Mouse (Mus musculus) forebrain, embryonic 12.5 days (tissue): ENCODE measurements around the gene Ssh2. TPM values are rescaled to one million over a fixed set of nuclear protein-coding genes. Genes with fewer than 3 reads are reported as not detected.
"Not testable (repeated sequence)": the region's sequence is repeated elsewhere in the genome, so short reads cannot be mapped to it uniquely, and the experiment has no call there.

Source experiments
- ATAC-seq: fragments of 200-750 bp; cut with Nextera tagmentation; 2 replicates; pipeline ENCODE4 v1.8.0; 2017; ENCODE audit warnings: moderate TSS enrichment; ENCODE audit not compliant: low FRiP score
- H3K27ac ChIP-seq: fragments of 300-500 bp; sonication (generic); 2 replicates; pipeline ENCODE4 v1.5.1; 2016; ENCODE audit warnings: mild to moderate bottlenecking
- H3K27me3 ChIP-seq: fragments of 300-500 bp; sonication (generic); 2 replicates; pipeline ENCODE4 v1.6.1; 2016; ENCODE audit warnings: mild to moderate bottlenecking
- H3K36me3 ChIP-seq: fragments of 300-500 bp; sonication (generic); replicated peaks from 2 replicates; pipeline ENCODE4 v1.6.1; 2016; ENCODE audit warnings: mild to moderate bottlenecking
- H3K4me1 ChIP-seq: fragments of 300-500 bp; sonication (generic); 2 replicates; pipeline ENCODE4 v1.6.1; 2016
- H3K4me2 ChIP-seq: fragments of 300-500 bp; sonication (generic); 2 replicates; pipeline ENCODE4 v1.6.1; 2016; ENCODE audit warnings: mild to moderate bottlenecking, moderate library complexity
- H3K4me3 ChIP-seq: fragments of 300-500 bp; sonication (generic); replicated peaks from 2 replicates; pipeline ENCODE4 v1.5.1; 2016; ENCODE audit warnings: mild to moderate bottlenecking
- H3K9ac ChIP-seq: fragments of 300-500 bp; sonication (generic); 2 replicates; pipeline ENCODE4 v1.6.1; 2016; ENCODE audit warnings: mild to moderate bottlenecking
- H3K9me3 ChIP-seq: fragments of 300-500 bp; sonication (generic); 2 replicates; pipeline ENCODE4 v1.6.1; 2016
- WGBS: fragments of 180-500 bp; shearing (Covaris S2); methylation state at CpG from one replicate; pipeline ENCODE4 v1.1.7; 2016; 5-methylcytosine and 5-hydroxymethylcytosine counted together
- polyA plus RNA-seq: library from polyadenylated mRNA; unstranded; fragments of >200 nt; fragmentation: Nextera tagmentation; extraction: Ambion mirVana; gene quantifications from 2 replicates; pipeline ENCODE4 v1.2.1, GENCODE M21; 2016

The Ssh2 gene
- polyA plus RNA-seq, 1 experiment from 2014 or later: 19.4 TPM

DNA sequence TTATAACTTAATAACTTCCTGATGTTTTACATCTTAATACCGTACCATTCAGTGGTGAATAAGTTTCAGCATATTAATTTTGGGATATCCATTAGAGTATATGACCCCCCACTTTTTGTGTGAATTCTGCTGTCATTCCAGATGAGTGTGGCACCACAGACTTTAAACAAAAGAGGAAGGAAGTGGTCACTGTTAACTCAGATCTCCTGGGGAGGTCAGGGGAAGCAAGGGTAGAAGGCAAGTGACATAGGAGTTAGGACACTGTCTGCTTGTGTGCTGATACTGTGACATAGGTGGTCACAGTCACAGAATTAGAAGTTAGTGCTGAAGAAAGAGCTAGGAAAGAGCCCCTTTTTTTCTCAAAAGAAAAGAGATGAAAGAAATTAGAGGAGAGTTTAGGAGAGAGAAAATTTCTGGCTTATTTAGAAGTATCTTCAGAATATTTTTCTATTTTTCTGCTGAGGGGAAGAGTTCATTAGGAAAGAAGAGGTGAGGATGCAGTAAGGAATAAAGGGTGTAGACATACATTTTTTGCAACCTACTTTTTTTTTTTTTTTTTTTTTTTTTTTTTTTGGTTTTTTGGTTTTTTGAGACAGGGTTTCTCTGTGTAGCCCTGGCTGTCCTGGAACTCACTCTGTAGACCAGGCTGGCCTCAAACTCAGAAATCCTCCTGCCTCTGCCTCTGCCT is 23.7 kb downstream of the Ssh2 start:
- Histone ChIP-seq H3K27me3 (no peaks in the 10 kb centered on the region), H3K4me3 (no peak overlapping the region), H3K27ac (no peak overlapping the region), H3K4me1 (no peaks in the 10 kb centered on the region), H3K9me3 (no peaks in the 10 kb centered on the region), H3K4me2 (no peak overlapping the region), H3K36me3 (no peaks in the 10 kb centered on the region), H3K9ac (no peak overlapping the region)
- WGBS: 97% methylated on average over 1 of the region's 1 CpGs
- ATAC-seq: no peak

DNA sequence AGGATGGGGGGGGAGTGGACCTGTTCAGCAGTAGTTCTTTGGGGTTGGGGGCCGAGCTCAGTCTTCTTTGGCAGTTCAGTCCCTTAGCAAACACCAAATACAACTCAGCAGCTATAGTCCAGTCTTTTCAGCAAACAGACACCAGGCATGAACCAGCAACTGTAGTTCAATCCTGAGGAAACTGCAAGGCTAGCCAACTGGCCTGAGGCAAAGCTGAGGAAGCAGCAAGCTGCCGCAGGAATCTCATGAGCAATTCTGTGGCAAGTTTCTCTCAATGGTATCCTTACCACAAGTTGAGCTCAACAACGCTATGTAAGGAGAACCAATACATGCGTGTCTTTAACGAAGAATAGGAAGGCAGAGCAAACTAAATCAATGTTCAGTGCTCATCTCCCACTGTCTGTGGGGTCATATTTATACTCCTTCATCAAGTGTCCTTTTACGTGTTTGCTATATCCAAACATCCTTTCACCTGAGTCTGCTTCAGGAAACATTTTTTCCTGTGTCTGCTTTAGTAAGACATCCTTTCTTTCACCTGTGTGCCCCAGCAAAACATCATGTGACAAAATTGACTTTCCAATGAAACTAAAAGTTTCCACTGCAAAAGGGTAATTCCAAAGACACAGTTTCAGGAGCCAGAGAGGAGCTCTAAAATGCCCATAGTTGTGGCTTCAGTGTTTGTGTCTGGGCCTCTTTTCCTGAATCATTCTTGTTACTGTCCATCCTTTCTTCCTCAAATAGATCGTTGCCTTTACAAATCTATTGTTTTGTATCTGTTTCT is 24.6 kb downstream of the Ssh2 start:
- Histone ChIP-seq H3K27ac (no peak overlapping the region), H3K9ac (no peak overlapping the region), H3K4me3 (no peak overlapping the region), H3K4me2 (no peak overlapping the region), H3K36me3 (no peaks in the 10 kb centered on the region), H3K27me3 (no peaks in the 10 kb centered on the region), H3K9me3 (no peaks in the 10 kb centered on the region), H3K4me1 (no peaks in the 10 kb centered on the region)
- 90% methylated on average over 7 of the region's 7 CpGs for WGBS
- no peak for ATAC-seq

- no peaks in the 10 kb centered on the region for H3K27me3 ChIP-seq
- no peak overlapping the region for H3K9ac ChIP-seq
- no peak for ATAC-seq
- H3K4me1 ChIP-seq: no peaks in the 10 kb centered on the region
- WGBS: 79% methylated on average over 2 of the region's 2 CpGs
- no peaks in the 10 kb centered on the region for H3K36me3 ChIP-seq
- no peak overlapping the region for H3K27ac ChIP-seq
- H3K4me3 ChIP-seq: no peak overlapping the region
- no peaks in the 10 kb centered on the region for H3K9me3 ChIP-seq
- H3K4me2 ChIP-seq: no peak overlapping the region
Observed at GRCm38 (mm10) chr11:77242912-77243311, 26.8 kb downstream of the Ssh2 start.

DNA sequence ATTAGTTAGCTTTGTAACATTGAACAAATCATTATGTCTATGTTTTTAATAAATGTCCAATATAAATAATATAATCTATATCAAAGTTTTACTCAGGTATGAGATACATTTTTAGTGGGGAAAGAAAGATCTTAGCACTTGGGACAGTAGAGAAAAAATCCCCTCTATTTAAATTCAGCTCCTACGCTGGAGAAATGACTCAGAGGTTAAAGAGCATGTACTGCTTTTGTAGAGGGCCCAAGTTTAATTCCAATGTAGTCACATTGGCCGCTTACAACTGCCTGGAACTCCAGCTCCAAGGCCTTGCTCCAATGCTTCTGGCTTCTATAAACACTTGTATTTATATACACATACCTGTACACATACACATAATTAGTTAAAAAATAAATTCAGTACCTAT is 36.7 kb downstream of the Ssh2 start:
- H3K4me2 ChIP-seq: no peak overlapping the region
- no peak overlapping the region for H3K9ac ChIP-seq
- no peaks in the 10 kb centered on the region for H3K9me3 ChIP-seq
- H3K36me3 ChIP-seq: no peaks in the 10 kb centered on the region
- no peaks in the 10 kb centered on the region for H3K27me3 ChIP-seq
- no peak for ATAC-seq
- no peak overlapping the region for H3K27ac ChIP-seq
- H3K4me3 ChIP-seq: no peak overlapping the region
- 77% methylated on average over 2 of the region's 2 CpGs for WGBS
- H3K4me1 ChIP-seq: no peaks in the 10 kb centered on the region

GRCm38 (mm10) chr11:77259441-77259840 is 43.4 kb downstream of the Ssh2 start:
- no peak for ATAC-seq
- Histone ChIP-seq H3K27me3 (no peaks in the 10 kb centered on the region), H3K27ac (no peak overlapping the region), H3K9ac (no peak overlapping the region), H3K4me3 (no peak overlapping the region), H3K4me2 (no peak overlapping the region), H3K9me3 (no peaks in the 10 kb centered on the region), H3K4me1 (no peaks in the 10 kb centered on the region), H3K36me3 (no peaks in the 10 kb centered on the region)
- WGBS: 68% methylated on average over 2 of the region's 2 CpGs

DNA sequence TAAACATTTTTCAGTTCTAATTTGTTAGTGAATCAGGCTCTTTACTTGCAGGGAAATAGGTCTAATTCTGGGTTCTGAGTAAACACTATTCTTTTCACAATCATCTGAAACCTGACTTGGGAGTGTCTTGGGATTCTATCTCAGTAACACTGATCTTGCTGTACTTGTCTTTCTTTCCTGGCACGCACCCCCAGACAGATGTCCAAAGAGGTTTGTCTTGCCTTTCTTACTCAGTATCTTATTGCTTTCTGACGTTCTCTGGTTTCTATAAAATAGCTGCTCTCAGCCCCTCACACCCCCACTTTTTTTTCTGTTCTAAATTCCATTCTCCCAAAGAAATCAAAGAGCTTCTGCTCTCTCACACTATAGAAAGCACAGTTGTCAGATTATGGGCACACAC is 51.3 kb downstream of the Ssh2 start:
- no peaks in the 10 kb centered on the region for H3K36me3 ChIP-seq
- no peak overlapping the region for H3K27ac ChIP-seq
- H3K9me3 ChIP-seq: no peaks in the 10 kb centered on the region
- no peaks in the 10 kb centered on the region for H3K4me1 ChIP-seq
- H3K4me3 ChIP-seq: no peak overlapping the region
- H3K27me3 ChIP-seq: no peaks in the 10 kb centered on the region
- no peak overlapping the region for H3K4me2 ChIP-seq
- 73% methylated on average over 2 of the region's 2 CpGs for WGBS
- no peak overlapping the region for H3K9ac ChIP-seq
- ATAC-seq: no peak

GRCm38 (mm10) chr11:77276000-77276399 is 59.9 kb downstream of the Ssh2 start:
- Histone ChIP-seq H3K4me1 (no peaks in the 10 kb centered on the region), H3K9ac (no peak overlapping the region), H3K36me3 (no peaks in the 10 kb centered on the region), H3K27ac (no peak overlapping the region), H3K27me3 (no peaks in the 10 kb centered on the region), H3K9me3 (no peaks in the 10 kb centered on the region), H3K4me2 (no peak overlapping the region), H3K4me3 (no peak overlapping the region)
- no peak for ATAC-seq
- 90% methylated on average over 2 of the region's 2 CpGs for WGBS

- WGBS: 95% methylated on average over 1 of the region's 1 CpGs
- ATAC-seq, H3K9me3 ChIP-seq, H3K4me1 ChIP-seq, H3K9ac ChIP-seq, H3K4me2 ChIP-seq, H3K27me3 ChIP-seq, H3K4me3 ChIP-seq, H3K36me3 ChIP-seq, H3K27ac ChIP-seq: not testable (repeated sequence)
Observed at GRCm38 (mm10) chr11:77278538-77278937, 62.5 kb downstream of the Ssh2 start.

- no peaks in the 10 kb centered on the region for H3K9me3 ChIP-seq
- ATAC-seq: no peak
- 0 out of 2 replicates have a peak, but pooled peaks cover 7% of the 10 kb centered on the region for H3K4me1 ChIP-seq
- no peak overlapping the region for H3K9ac ChIP-seq
- H3K4me2 ChIP-seq: no peak overlapping the region
- H3K4me3 ChIP-seq: no peak overlapping the region
- no peaks in the 10 kb centered on the region for H3K27me3 ChIP-seq
- no peaks in the 10 kb centered on the region for H3K36me3 ChIP-seq
- H3K27ac ChIP-seq: no peak overlapping the region
- 85% methylated on average over 1 of the region's 1 CpGs for WGBS
Observed at GRCm38 (mm10) chr11:77280219-77280618, 64.1 kb downstream of the Ssh2 start.

GRCm38 (mm10) chr11:77291447-77291846 is 75.4 kb downstream of the Ssh2 start:
- H3K36me3 ChIP-seq: peaks cover 4% of the 10 kb centered on the region; the same call in 1 of the 2 replicates
- no peak overlapping the region for H3K4me2 ChIP-seq
- H3K4me1 ChIP-seq: no peaks in the 10 kb centered on the region
- WGBS: 86% methylated on average over 4 of the region's 4 CpGs
- ATAC-seq: no peak
- H3K9me3 ChIP-seq: no peaks in the 10 kb centered on the region
- H3K27me3 ChIP-seq: no peaks in the 10 kb centered on the region
- H3K27ac ChIP-seq: no peak overlapping the region
- H3K9ac ChIP-seq: no peak overlapping the region
- H3K4me3 ChIP-seq: no peak overlapping the region

DNA sequence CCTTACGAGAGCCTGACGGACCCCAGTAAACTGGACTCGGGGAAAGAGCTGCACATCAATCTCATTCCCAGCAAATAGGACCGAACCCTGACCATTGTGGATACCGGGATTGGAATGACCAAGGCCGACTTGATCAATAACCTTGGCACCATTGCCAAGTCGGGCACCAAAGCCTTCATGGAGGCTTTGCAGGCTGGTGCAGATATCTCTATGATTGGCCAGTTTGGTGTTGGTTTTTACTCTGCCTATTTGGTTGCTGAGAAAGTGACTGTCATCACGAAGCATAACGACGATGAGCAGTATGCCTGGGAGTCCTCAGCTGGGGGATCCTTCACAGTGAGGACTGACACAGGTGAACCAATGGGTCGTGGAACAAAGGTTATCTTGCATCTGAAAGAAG is 77.6 kb downstream of the Ssh2 start:
- not testable (repeated sequence) for ATAC-seq, H3K9me3 ChIP-seq, H3K4me1 ChIP-seq, H3K36me3 ChIP-seq, H3K27ac ChIP-seq, H3K9ac ChIP-seq, H3K4me3 ChIP-seq, H3K4me2 ChIP-seq, H3K27me3 ChIP-seq
- WGBS: 89% methylated on average over 11 of the region's 11 CpGs

GRCm38 (mm10) chr11:77297246-77297645 is 81.2 kb downstream of the Ssh2 start:
- ATAC-seq: no peak
- Histone ChIP-seq H3K4me1 (no peaks in the 10 kb centered on the region), H3K27ac (no peak overlapping the region), H3K4me2 (no peak overlapping the region), H3K36me3 (peaks cover 4% of the 10 kb centered on the region; the same call in 1 of the 2 replicates), H3K9me3 (no peaks in the 10 kb centered on the region), H3K27me3 (no peaks in the 10 kb centered on the region), H3K4me3 (no peak overlapping the region), H3K9ac (no peak overlapping the region)
- WGBS: 59% methylated on average over 1 of the region's 1 CpGs

DNA sequence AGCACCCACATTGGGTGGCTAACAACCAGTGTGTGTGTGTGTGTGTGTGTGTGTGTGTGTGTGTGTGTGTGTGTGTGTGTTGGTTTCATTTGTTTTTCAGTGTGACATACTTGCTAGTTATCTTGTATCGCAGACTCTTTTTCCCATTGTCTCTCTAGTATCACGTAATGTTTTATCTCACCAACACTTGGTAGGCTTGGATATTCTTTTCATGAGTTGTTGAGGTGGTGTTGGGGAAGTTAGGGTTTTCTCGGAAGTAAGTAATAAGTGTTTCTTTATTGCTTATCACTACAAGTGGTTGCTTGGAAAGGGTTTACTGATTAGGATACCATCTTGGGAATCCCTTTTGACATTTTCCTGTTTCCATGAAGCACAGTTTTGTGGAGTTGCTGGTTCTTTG is 91.1 kb downstream of the Ssh2 start:
- no peaks in the 10 kb centered on the region for H3K4me1 ChIP-seq
- H3K27ac ChIP-seq: no peak overlapping the region
- no peaks in the 10 kb centered on the region for H3K27me3 ChIP-seq
- WGBS: 87% methylated on average over 3 of the region's 3 CpGs
- ATAC-seq: no peak
- H3K4me3 ChIP-seq: no peak overlapping the region
- H3K36me3 ChIP-seq: no peaks in the 10 kb centered on the region
- H3K4me2 ChIP-seq: no peak overlapping the region
- no peak overlapping the region for H3K9ac ChIP-seq
- no peaks in the 10 kb centered on the region for H3K9me3 ChIP-seq
